Mouse (Mus musculus) liver, embryonic 13.5 days (tissue): ENCODE results near the gene Fgfr2. TPM values are rescaled to one million over a fixed set of nuclear protein-coding genes. Genes with fewer than 3 reads are reported as not detected.

Source experiments
- ATAC-seq: fragments of 200-750 bp; cut with Nextera tagmentation; 2 replicates; pipeline ENCODE4 v1.8.0; 2017; ENCODE audit warnings: low read depth, mild to moderate bottlenecking, moderate number of reproducible peaks, moderate library complexity
- DNase-seq: peaks from one replicate; pipeline ENCODE4 v3.0.0; 2022
- H3K27ac ChIP-seq: fragments of 300-500 bp; sonication (generic); 2 replicates; pipeline ENCODE4 v1.5.1; 2015; ENCODE audit warnings: moderate library complexity, mild to moderate bottlenecking, inconsistent platforms
- H3K27me3 ChIP-seq: fragments of 300-500 bp; sonication (generic); 2 replicates; pipeline ENCODE4 v1.6.1; 2015; ENCODE audit warnings: mild to moderate bottlenecking, inconsistent platforms
- H3K36me3 ChIP-seq: fragments of 300-500 bp; sonication (generic); 2 replicates; pipeline ENCODE4 v1.6.1; 2015; ENCODE audit warnings: mild to moderate bottlenecking, inconsistent platforms
- H3K4me1 ChIP-seq: fragments of 300-500 bp; sonication (generic); replicated peaks from 2 replicates; pipeline ENCODE4 v1.6.1; 2015; ENCODE audit warnings: inconsistent platforms
- H3K4me2 ChIP-seq: fragments of 300-500 bp; sonication (generic); 2 replicates; pipeline ENCODE4 v1.6.1; 2015; ENCODE audit warnings: inconsistent platforms, mild to moderate bottlenecking, moderate library complexity
- H3K4me3 ChIP-seq: fragments of 300-500 bp; sonication (generic); replicated peaks from 2 replicates; pipeline ENCODE4 v1.5.1; 2015; ENCODE audit warnings: mild to moderate bottlenecking, inconsistent platforms
- H3K9ac ChIP-seq: fragments of 300-500 bp; sonication (generic); 2 replicates; pipeline ENCODE4 v1.6.1; 2015; ENCODE audit warnings: mild to moderate bottlenecking, inconsistent platforms
- H3K9me3 ChIP-seq: fragments of 300-500 bp; sonication (generic); replicated peaks from 2 replicates; pipeline ENCODE4 v1.6.1; 2016; ENCODE audit warnings: inconsistent platforms
- WGBS: fragments of 180-500 bp; shearing (Covaris S2); methylation state at CpG from one replicate; pipeline ENCODE4 v1.1.7; 2015; ENCODE audit not compliant: insufficient replicate concordance; 5-methylcytosine and 5-hydroxymethylcytosine counted together
- polyA plus RNA-seq: library from polyadenylated mRNA; unstranded; fragments of >200 nt; fragmentation: Nextera tagmentation; extraction: Ambion mirVana; gene quantifications from 2 replicates; pipeline ENCODE4 v1.2.1, GENCODE M21; 2015

Gene Fgfr2
- polyA plus RNA-seq, 1 experiment from 2014 or later, result 8.9 TPM

DNA sequence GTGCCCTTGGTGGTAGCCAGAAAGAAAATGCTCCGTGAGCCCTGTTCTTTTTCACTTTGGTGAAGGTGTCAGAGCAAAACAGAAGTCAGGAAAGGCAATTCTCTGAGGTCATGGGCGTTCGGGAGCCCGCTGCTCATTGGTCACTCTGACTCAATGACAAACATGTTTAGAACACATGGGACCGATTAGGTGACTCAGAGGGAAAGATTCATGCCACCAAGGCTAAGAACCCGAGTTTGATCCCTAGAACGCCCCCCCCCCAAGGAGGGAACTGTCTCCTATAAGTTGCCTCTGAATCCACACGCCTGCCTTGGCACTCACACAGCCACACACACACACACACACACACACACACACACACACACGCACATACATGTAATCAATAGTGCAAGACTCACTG lies 2329.5 kb downstream of the Fgfr2 start:
- H3K36me3 ChIP-seq, result no peaks in the 10 kb centered on the region
- no peak overlapping the region for H3K4me3 ChIP-seq
- H3K9ac ChIP-seq, result no peak overlapping the region
- no peaks in the 10 kb centered on the region for H3K9me3 ChIP-seq
- ATAC-seq (no peak), DNase-seq (no peak)
- H3K27ac ChIP-seq, result no peak overlapping the region
- peaks cover 4% of the 10 kb centered on the region; the same call in 1 of the 2 replicates for H3K27me3 ChIP-seq
- H3K4me2 ChIP-seq, result no peak overlapping the region
- WGBS, result 56% methylated on average over 9 of the region's 9 CpGs
- no peaks in the 10 kb centered on the region for H3K4me1 ChIP-seq

DNA sequence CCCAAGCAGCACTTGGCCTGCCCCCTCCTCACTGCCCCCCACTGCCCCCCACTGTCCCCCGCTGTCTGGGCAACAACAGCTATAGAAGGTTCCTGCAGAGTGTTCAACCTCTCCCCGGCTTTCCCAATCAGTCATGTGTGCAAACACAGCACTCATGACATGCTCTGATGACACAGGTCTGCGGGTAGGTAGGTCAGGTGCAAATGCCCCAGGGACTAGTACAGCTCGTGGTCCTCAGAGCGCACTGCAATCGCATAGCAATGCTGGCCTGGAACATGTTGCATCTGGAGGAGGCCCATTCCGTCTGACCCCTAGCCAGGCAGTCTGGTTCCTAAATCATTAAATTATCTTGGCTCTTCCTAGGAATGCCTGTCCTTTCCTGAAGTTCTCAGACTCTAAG lies 2333.7 kb downstream of the Fgfr2 start:
- Histone ChIP-seq H3K36me3 (no peaks in the 10 kb centered on the region), H3K27ac (no peak overlapping the region), H3K9ac (no peak overlapping the region), H3K4me1 (peaks cover 16% of the 10 kb centered on the region), H3K4me2 (no peak overlapping the region), H3K4me3 (no peak overlapping the region), H3K27me3 (peaks cover 4% of the 10 kb centered on the region; the same call in 1 of the 2 replicates), H3K9me3 (no peaks in the 10 kb centered on the region)
- 73% methylated on average over 7 of the region's 7 CpGs for WGBS
- no peak for ATAC-seq
- no peak for DNase-seq

DNA sequence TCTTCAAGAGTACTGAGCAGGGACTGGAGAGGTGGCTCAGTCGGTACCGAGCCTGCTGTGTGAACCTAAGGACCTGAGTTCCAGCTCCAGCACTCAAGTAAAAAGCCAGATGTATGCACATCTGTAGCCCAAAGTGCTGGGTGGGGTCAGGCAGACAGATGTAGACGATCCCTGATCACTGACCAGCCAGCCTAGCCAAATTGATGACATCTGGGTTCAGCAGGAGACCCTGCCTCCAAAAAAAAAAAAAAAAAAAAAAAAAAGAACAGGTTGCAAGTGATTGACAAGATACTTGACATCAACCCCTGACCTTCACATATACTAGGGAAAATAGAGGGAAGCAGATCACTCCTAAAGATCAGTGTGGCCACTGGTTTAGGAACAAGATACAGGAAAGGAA lies 2334.2 kb downstream of the Fgfr2 start:
- DNase-seq (no peak), ATAC-seq (no peak)
- H3K27ac ChIP-seq, result no peak overlapping the region
- no peak overlapping the region for H3K4me2 ChIP-seq
- H3K4me3 ChIP-seq, result no peak overlapping the region
- 73% methylated on average over 3 of the region's 3 CpGs for WGBS
- peaks cover 16% of the 10 kb centered on the region for H3K4me1 ChIP-seq
- no peak overlapping the region for H3K9ac ChIP-seq
- no peaks in the 10 kb centered on the region for H3K36me3 ChIP-seq
- no peaks in the 10 kb centered on the region for H3K9me3 ChIP-seq
- peaks cover 4% of the 10 kb centered on the region; the same call in 1 of the 2 replicates for H3K27me3 ChIP-seq

DNA sequence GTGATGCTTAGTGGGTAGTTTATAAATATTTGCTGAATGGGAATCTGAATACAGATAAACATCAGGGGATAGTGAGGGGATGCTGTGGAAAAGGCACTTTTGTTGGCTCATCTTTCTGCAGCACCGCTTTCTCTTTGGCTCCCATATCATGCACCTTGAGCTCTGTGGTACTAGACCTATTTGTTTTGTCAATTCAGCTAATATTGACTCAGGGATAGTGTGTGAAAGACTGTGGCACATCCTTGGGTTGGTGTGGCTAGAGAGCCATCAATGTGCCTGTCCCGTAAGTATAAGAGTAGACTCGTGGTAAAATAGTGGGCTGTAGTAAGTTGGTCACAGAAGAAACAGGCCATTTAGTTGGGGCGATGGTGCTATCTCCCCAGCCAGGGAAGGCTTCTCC lies 2335.6 kb downstream of the Fgfr2 start:
- WGBS, result 60% methylated on average over 4 of the region's 4 CpGs
- Histone ChIP-seq H3K36me3 (no peaks in the 10 kb centered on the region), H3K4me3 (no peak overlapping the region), H3K27ac (no peak overlapping the region), H3K4me1 (peaks cover 16% of the 10 kb centered on the region), H3K4me2 (no peak overlapping the region), H3K9me3 (no peaks in the 10 kb centered on the region), H3K27me3 (peaks cover 11% of the 10 kb centered on the region), H3K9ac (no peak overlapping the region)
- DNase-seq (no peak), ATAC-seq (peak; percentile 47; the same call in 1 of the 2 replicates)

DNA sequence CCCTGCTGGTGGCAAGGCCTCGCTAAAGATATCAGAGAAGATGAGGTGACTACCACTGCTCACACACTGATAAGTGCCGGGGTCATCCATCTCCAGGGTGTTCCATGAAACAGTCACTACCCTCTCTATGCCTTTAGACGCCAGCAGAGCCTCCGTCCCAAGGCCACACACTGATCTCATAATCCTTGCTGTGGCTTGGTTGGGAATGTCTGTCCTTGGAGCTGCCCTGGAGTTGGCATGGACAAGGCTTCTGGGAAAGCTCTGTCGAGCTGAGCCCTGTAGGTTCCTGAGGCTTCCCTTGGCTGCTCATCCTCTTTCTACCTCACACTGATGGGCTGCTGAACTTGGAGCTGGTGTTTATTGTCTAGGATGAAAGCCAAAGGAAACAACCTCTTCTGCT lies 2336.4 kb downstream of the Fgfr2 start:
- H3K4me1 ChIP-seq, result peaks cover 16% of the 10 kb centered on the region
- no peak overlapping the region for H3K4me3 ChIP-seq
- no peak for ATAC-seq
- H3K9me3 ChIP-seq, result no peaks in the 10 kb centered on the region
- H3K9ac ChIP-seq, result no peak overlapping the region
- no peak overlapping the region for H3K27ac ChIP-seq
- no peaks in the 10 kb centered on the region for H3K36me3 ChIP-seq
- no peak overlapping the region for H3K4me2 ChIP-seq
- 42% methylated on average over 5 of the region's 5 CpGs for WGBS
- H3K27me3 ChIP-seq, result peaks cover 15% of the 10 kb centered on the region
- no peak for DNase-seq

DNA sequence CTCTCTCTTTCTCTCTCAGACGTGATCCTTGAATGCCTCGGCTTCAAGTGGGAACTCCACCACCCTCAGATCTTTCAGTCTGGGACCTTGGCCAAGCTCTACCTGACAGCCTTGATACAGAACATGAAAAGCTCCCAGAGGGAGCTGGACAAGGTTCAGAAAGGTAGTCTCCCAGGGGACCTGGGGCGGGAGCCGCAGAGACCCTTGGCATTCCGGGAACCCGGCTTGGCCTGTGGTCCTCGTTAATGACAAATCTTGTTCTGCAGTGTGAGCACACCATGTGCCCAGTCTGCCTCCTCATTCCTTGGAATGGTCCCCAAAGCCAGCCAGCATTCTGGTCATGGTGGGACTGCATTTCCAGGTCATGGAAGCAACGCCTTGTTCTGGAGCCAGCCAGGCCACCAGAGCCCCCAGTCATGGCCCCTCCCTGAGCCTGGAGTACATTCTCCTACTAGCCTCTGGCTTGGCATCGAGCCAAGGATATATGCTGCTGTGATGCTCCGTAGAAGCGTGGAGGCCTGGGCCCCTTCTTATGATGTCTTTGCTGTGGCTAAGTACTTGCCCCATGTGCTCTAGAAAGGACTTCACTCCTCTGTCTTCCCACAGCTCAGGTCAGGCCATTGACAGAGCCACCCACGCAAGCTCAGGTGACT lies 2337.1 kb downstream of the Fgfr2 start:
- Histone ChIP-seq H3K4me2 (no peak overlapping the region), H3K9me3 (no peaks in the 10 kb centered on the region)
- no peak for ATAC-seq

DNA sequence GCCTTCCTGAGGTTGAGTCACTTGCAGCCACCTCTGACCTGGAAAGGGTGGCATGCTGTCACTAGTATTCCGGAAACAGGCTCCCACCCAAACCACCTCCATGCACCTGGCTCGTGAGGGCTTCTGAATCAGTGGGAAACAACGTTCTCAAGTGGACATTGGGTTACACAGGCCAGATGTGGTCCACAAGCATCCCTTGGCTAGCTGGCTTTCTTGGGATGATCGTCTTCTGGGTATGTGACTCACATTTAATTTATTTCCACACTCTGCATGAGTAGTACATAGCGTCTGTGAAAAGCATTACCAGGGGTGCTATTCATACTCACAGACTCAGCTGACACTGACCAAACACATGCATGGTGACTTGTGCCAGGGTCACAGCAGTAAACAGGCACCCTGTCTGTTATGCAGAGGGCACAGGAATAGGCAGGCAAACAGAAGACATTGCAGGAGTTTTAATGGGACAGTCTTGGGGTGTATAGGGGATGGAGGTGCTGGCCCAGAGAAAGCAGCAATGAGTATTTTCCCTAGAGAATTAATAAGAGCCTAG lies 2340.6 kb downstream of the Fgfr2 start:
- Histone ChIP-seq H3K27ac (no peak overlapping the region), H3K4me3 (no peak overlapping the region), H3K4me2 (no peak overlapping the region), H3K4me1 (peaks cover 9% of the 10 kb centered on the region; the same call in 1 of the 2 replicates), H3K36me3 (no peaks in the 10 kb centered on the region), H3K27me3 (peaks cover 11% of the 10 kb centered on the region), H3K9me3 (no peaks in the 10 kb centered on the region), H3K9ac (no peak overlapping the region)
- ATAC-seq (no peak), DNase-seq (no peak)
- 60% methylated on average over 5 of the region's 5 CpGs for WGBS

More for the DNA sequence above, 2337.1 kb downstream of the Fgfr2 start:
- H3K27me3 ChIP-seq, result peaks cover 15% of the 10 kb centered on the region
- peaks cover 16% of the 10 kb centered on the region for H3K4me1 ChIP-seq
- H3K36me3 ChIP-seq, result no peaks in the 10 kb centered on the region
- H3K9ac ChIP-seq, result no peak overlapping the region
- no peak for DNase-seq
- no peak overlapping the region for H3K27ac ChIP-seq
- 71% methylated on average over 12 of the region's 12 CpGs for WGBS
- no peak overlapping the region for H3K4me3 ChIP-seq

DNA sequence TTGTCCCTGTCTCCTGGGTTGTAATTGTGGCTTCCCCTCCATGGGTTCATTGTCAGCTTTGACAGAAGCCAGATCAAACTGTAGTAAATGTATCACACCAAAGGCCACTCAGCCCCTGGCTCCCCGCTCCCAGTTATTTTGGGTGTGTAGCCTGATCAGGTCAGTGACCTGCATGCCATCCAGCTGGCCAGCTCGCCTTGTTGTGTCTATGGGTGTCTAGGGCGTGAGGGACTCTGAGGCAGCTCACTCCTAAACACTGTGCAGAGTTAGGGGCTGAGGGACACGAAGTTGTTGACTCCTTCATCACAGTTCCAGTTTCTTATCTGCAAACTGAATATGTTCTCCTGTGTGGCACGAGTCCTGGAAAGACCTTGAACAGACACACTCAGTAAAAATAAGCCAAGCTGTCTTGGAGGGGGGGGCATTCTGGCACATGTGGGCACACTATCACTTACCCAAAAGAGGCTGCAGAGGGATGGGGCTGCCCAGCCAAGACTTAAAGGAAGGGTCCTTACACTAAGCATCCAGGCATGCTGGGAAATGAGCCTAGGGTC lies 2342.2 kb downstream of the Fgfr2 start:
- no peak overlapping the region for H3K4me3 ChIP-seq
- no peaks in the 10 kb centered on the region for H3K36me3 ChIP-seq
- 47% methylated on average over 5 of the region's 5 CpGs for WGBS
- H3K9ac ChIP-seq, result no peak overlapping the region
- H3K4me2 ChIP-seq, result no peak overlapping the region
- no peak for DNase-seq
- H3K27me3 ChIP-seq, result peaks cover 11% of the 10 kb centered on the region
- ATAC-seq, result no peak
- no peaks in the 10 kb centered on the region for H3K9me3 ChIP-seq
- no peak overlapping the region for H3K27ac ChIP-seq
- H3K4me1 ChIP-seq, result no peaks in the 10 kb centered on the region

DNA sequence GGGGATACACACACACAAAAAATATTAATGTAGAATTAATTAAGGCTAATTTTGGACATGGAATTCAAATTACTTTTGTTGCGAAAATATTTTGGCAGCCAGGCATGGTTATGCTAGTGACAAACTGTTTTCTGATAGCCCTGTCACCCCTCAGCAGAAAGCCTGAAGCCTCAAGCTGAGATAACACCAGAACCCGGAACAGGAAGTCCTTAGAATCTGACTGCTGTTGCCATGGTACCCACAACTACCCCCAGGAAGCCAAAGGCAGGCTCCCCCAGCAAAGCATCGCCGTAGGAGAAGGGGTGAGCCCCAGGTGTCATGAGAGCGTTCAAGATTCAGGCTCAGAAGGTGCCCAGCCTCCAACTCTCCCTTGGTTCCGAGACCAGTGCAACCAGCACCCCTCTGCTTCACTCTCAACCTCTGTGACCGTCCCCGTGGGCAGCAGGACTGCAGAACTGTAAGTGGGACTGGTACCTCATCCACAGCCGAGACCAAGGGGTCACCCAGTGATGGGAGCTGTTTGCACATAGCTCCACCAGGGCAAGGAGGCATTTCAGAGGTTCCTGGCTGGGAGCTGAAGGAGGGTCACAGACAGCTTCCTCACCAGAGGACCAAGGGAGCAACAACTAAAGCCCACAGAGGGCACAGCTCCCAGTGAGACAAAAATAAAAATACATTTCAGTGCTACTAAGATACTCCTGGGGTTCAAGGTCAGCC lies 2349.1 kb downstream of the Fgfr2 start, which contains the start of gene Btbd16:
TSS of gene Btbd16 (plus strand) at position 156 of the 717 bp plus-strand sequence.
- WGBS, result 31% methylated on average over 9 of the region's 9 CpGs

DNA sequence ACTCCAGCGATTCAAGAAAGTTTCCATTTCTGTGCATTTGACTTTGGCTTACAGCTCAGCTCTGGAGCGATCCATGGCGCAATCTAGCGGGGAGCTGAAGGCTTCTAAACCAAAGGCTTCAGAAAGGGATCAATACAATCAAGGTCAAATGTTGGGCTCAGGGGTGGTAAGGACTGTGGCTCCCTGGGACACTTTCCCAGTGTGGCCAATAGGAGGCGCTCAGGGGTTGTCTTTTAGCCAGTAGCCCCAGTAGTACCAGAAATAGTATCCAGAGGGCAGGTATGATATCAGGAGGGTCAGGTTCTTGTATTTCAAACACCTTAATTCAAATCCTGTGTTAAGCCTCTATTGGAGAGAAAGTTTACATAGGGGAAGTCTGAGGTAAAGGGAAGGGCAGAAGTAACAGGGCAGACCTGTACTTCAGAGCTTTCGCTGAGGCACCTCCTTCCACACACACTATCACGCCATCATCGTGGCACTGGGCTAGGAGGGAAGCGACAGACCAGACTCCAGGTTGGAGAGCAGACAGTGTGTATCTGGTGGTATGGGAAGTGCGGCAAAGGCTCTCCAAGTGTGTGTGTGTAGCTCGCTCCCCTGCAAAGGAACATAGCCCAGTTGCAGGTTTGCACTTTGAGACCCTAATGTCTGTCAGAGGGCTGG lies 2349.8 kb downstream of the Fgfr2 start:
- DNase-seq, result peak; percentile 17
- peaks cover 15% of the 10 kb centered on the region for H3K4me1 ChIP-seq
- H3K27me3 ChIP-seq, result no peaks in the 10 kb centered on the region
- H3K4me3 ChIP-seq, result no peak overlapping the region
- no peak overlapping the region for H3K4me2 ChIP-seq
- no peak overlapping the region for H3K9ac ChIP-seq
- H3K27ac ChIP-seq, result no peak overlapping the region
- ATAC-seq, result 0 out of 2 replicates have a peak, but pooled peaks have one; percentile 52
- no peaks in the 10 kb centered on the region for H3K36me3 ChIP-seq
- H3K9me3 ChIP-seq, result no peaks in the 10 kb centered on the region
- 62% methylated on average over 11 of the region's 11 CpGs for WGBS

More for the DNA sequence above, 2349.1 kb downstream of the Fgfr2 start, which contains the start of gene Btbd16:
- Histone ChIP-seq H3K4me3 (no peak within 1 kb of the TSS), H3K27ac (no peak within 1 kb of the TSS), H3K9me3 (no peaks in the 10 kb centered on the region), H3K9ac (no peak within 1 kb of the TSS), H3K27me3 (no peaks in the 10 kb centered on the region), H3K4me2 (no peak within 1 kb of the TSS), H3K36me3 (no peaks in the 10 kb centered on the region), H3K4me1 (peaks cover 15% of the 10 kb centered on the region)
- ATAC-seq, result no peak
- DNase-seq, result no peak

DNA sequence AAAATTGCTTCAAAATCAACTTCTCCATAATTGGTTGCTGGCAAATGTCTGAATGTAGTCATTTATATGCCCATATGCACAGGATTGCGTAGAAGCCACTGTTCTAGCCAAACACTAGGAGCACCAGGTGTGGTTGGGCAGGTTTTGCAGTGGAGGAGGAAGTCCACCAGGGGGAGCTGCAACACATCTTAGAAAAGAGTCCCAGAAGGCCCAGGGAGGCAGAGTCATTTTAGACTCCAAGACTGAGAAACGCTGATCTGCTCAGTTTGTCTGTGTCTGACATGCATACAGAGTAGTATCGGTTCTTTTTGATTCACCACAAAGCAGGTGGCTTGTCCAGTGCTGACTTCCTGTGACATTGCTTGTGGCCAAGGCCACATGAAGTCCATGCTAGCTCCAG lies 2352.4 kb downstream of the Fgfr2 start:
- peaks cover 15% of the 10 kb centered on the region for H3K4me1 ChIP-seq
- H3K27me3 ChIP-seq, result no peaks in the 10 kb centered on the region
- no peak overlapping the region for H3K9ac ChIP-seq
- no peaks in the 10 kb centered on the region for H3K9me3 ChIP-seq
- DNase-seq (peak; percentile 38), ATAC-seq (no peak)
- H3K4me2 ChIP-seq, result no peak overlapping the region
- WGBS, result 27% methylated on average over 3 of the region's 3 CpGs
- H3K36me3 ChIP-seq, result no peaks in the 10 kb centered on the region
- no peak overlapping the region for H3K4me3 ChIP-seq
- no peak overlapping the region for H3K27ac ChIP-seq
